Mouse (Mus musculus): ENCODE measurements around the gene Ache.

The Ache gene

GRCm38 (mm10) chr5:137295712-137296111 lies 8.4 kb downstream of the Ache start:
- no peak for DNase-seq (ENCODE audit: low spot score in 2 of 2)

GRCm38 (mm10) chr5:137297126-137297525 lies 9.8 kb downstream of the Ache start:
- DNase-seq (ENCODE audit: low spot score in 2 of 2) = no peak

GRCm38 (mm10) chr5:137299240-137299639 lies 11.9 kb downstream of the Ache start:
- DNase-seq (ENCODE audit: low spot score in 2 of 2) = no peak

- no peak for DNase-seq (ENCODE audit: low spot score in 2 of 2)
These were observed 13.9 kb downstream of the Ache start for GRCm38 (mm10) chr5:137301253-137301652.

GRCm38 (mm10) chr5:137303609-137304008 lies 16.3 kb downstream of the Ache start:
- DNase-seq (ENCODE audit: low spot score in 2 of 2) = no peak

- no peak for DNase-seq (ENCODE audit: low spot score in 2 of 2)
These were observed 16.8 kb downstream of the Ache start for GRCm38 (mm10) chr5:137304165-137304564.

GRCm38 (mm10) chr5:137304816-137305215 lies 17.5 kb downstream of the Ache start:
- no peak for DNase-seq (ENCODE audit: low spot score in 2 of 2)

GRCm38 (mm10) chr5:137305822-137306221 lies 18.5 kb downstream of the Ache start:
- DNase-seq (ENCODE audit: low spot score in 2 of 2) = peak in 1 of 2 experiments; percentile 45

GRCm38 (mm10) chr5:137306439-137307005 lies 19.2 kb downstream of the Ache start:
- no peak for DNase-seq (ENCODE audit: low spot score in 2 of 2)

- DNase-seq (ENCODE audit: low spot score in 2 of 2) = peak; percentile 91 to 94
These were observed 20.0 kb downstream of the Ache start, which contains the start of gene Srrt for GRCm38 (mm10) chr5:137307071-137307912. Srrt (minus strand) TSS chr5:137307674.

GRCm38 (mm10) chr5:137308356-137308755 lies 21.0 kb downstream of the Ache start:
- DNase-seq (ENCODE audit: low spot score in 2 of 2) = no peak

GRCm38 (mm10) chr5:137313466-137314192 lies 26.3 kb downstream of the Ache start:
- no peak for DNase-seq (ENCODE audit: low spot score in 2 of 2)

- peak in 1 of 2 experiments; percentile 54 for DNase-seq (ENCODE audit: low spot score in 2 of 2)
These were observed 27.1 kb downstream of the Ache start, which contains the start of gene Trip6 for GRCm38 (mm10) chr5:137314193-137315083. Trip6 (minus strand) TSS chr5:137314404.

GRCm38 (mm10) chr5:137315084-137315903 lies 28.0 kb downstream of the Ache start:
- no peak for DNase-seq (ENCODE audit: low spot score in 2 of 2)

- no peak for DNase-seq (ENCODE audit: low spot score in 2 of 2)
These were observed 30.0 kb downstream of the Ache start for GRCm38 (mm10) chr5:137317361-137317760.

- DNase-seq (ENCODE audit: low spot score in 2 of 2) = no peak
These were observed 31.3 kb downstream of the Ache start for GRCm38 (mm10) chr5:137318570-137318969.

GRCm38 (mm10) chr5:137320996-137321395 lies 33.7 kb downstream of the Ache start:
- DNase-seq (ENCODE audit: low spot score in 2 of 2) = no peak

- DNase-seq (ENCODE audit: low spot score in 2 of 2) = no peak
These were observed 43.6 kb downstream of the Ache start for GRCm38 (mm10) chr5:137330910-137331309.

GRCm38 (mm10) chr5:137332857-137333511 lies 45.7 kb downstream of the Ache start:
- DNase-seq (ENCODE audit: low spot score in 2 of 2) = no peak
